Mouse (Mus musculus) intestine, embryonic 15.5 days (tissue): ENCODE measurements around the gene Gm19345. TPM values are rescaled to one million over a fixed set of nuclear protein-coding genes. Genes with fewer than 3 reads are reported as not detected.

Source experiments
- ATAC-seq: fragments of 200-750 bp; cut with Nextera tagmentation; 2 replicates; pipeline ENCODE4 v1.8.0; 2017; ENCODE audit warnings: moderate TSS enrichment, moderate library complexity
- H3K27ac ChIP-seq: fragments of 300-500 bp; sonication (generic); 2 replicates; pipeline ENCODE4 v1.5.1; 2015; ENCODE audit warnings: mild to moderate bottlenecking, inconsistent platforms
- H3K27me3 ChIP-seq: fragments of 300-500 bp; sonication (generic); replicated peaks from 2 replicates; pipeline ENCODE4 v1.6.1; 2015; ENCODE audit warnings: inconsistent platforms
- H3K36me3 ChIP-seq: fragments of 300-500 bp; sonication (generic); 2 replicates; pipeline ENCODE4 v1.6.1; 2015; ENCODE audit warnings: inconsistent platforms
- H3K4me1 ChIP-seq: fragments of 300-500 bp; sonication (generic); replicated peaks from 2 replicates; pipeline ENCODE4 v1.6.1; 2015; ENCODE audit warnings: inconsistent platforms
- H3K4me2 ChIP-seq: fragments of 300-500 bp; sonication (generic); replicated peaks from 2 replicates; pipeline ENCODE4 v1.6.1; 2015; ENCODE audit warnings: mild to moderate bottlenecking, inconsistent platforms
- H3K4me3 ChIP-seq: fragments of 300-500 bp; sonication (generic); replicated peaks from 2 replicates; pipeline ENCODE4 v1.5.1; 2015; ENCODE audit warnings: inconsistent platforms
- H3K9ac ChIP-seq: fragments of 300-500 bp; sonication (generic); 2 replicates; pipeline ENCODE4 v1.6.1; 2015; ENCODE audit warnings: inconsistent platforms
- H3K9me3 ChIP-seq: fragments of 300-500 bp; sonication (generic); 2 replicates; pipeline ENCODE4 v1.6.1; 2016; ENCODE audit warnings: inconsistent platforms
- whole genome bisulfite sequencing: fragments of 180-500 bp; shearing (Covaris S2); methylation state at CpG from one replicate; pipeline ENCODE4 v1.1.7; 2015; 5-methylcytosine and 5-hydroxymethylcytosine counted together
- polyA plus RNA-seq: library from polyadenylated mRNA; unstranded; fragments of >200 nt; fragmentation: Nextera tagmentation; extraction: Ambion mirVana; gene quantifications from 2 replicates; pipeline ENCODE4 v1.2.1, GENCODE M21; 2015

Gm19345 gene
- polyA plus RNA-seq, 1 experiment from 2014 or later: 0.14 TPM

GRCm38 (mm10) chr7:19887849-19888248 lies 36.0 kb downstream of the Gm19345 start, which contains the start of gene Ceacam19:
Gene Ceacam19, minus strand, starts transcription at chr7:19887965.
- Histone ChIP-seq H3K9ac (no peak within 1 kb of the TSS), H3K9me3 (no peaks in the 10 kb centered on the region), H3K27ac (no peak within 1 kb of the TSS), H3K27me3 (no peaks in the 10 kb centered on the region), H3K4me1 (no peaks in the 10 kb centered on the region), H3K4me3 (no peak within 1 kb of the TSS), H3K4me2 (no peak within 1 kb of the TSS), H3K36me3 (no peaks in the 10 kb centered on the region)
- no peak for ATAC-seq
- 60% methylated on average over 7 of the region's 7 CpGs for WGBS

GRCm38 (mm10) chr7:19889881-19890280 lies 38.1 kb downstream of the Gm19345 start:
- H3K4me1 ChIP-seq: no peaks in the 10 kb centered on the region
- no peak overlapping the region for H3K27ac ChIP-seq
- H3K9me3 ChIP-seq: no peaks in the 10 kb centered on the region
- H3K4me2 ChIP-seq: no peak overlapping the region
- H3K36me3 ChIP-seq: no peaks in the 10 kb centered on the region
- H3K9ac ChIP-seq: no peak overlapping the region
- H3K4me3 ChIP-seq: no peak overlapping the region
- no peaks in the 10 kb centered on the region for H3K27me3 ChIP-seq
- no peak for ATAC-seq
- WGBS: 44% methylated on average over 8 of the region's 8 CpGs

Other genes with a start within 250 kb of the Gm19345 start
- gene Clasrp, start 247.5 kb upstream of the Gm19345 start, polyA plus RNA-seq: 34.2 and 38.3 TPM in 2 replicates
- gene Relb, start 222.6 kb upstream of the Gm19345 start, polyA plus RNA-seq: 8.0 and 8.6 TPM in 2 replicates
- 77.2 and 85.6 TPM in 2 replicates for gene Clptm1, start 187.0 kb upstream of the Gm19345 start, polyA plus RNA-seq
- 164 and 258 TPM in 2 replicates for gene Apoc2, start 174.1 kb upstream of the Gm19345 start, polyA plus RNA-seq
- 0.71 and 1.2 TPM in 2 replicates for gene Gm44805, start 170.6 kb upstream of the Gm19345 start, polyA plus RNA-seq
- 4.7 and 7.0 TPM in 2 replicates for gene Apoc4, start 170.5 kb upstream of the Gm19345 start, polyA plus RNA-seq
- gene Apoc1, start 159.3 kb upstream of the Gm19345 start, polyA plus RNA-seq: 27.1 and 34.7 TPM in 2 replicates
- 296 and 325 TPM in 2 replicates for gene Apoe, start 152.8 kb upstream of the Gm19345 start, polyA plus RNA-seq
- 208 and 215 TPM in 2 replicates for gene Tomm40, start 136.6 kb upstream of the Gm19345 start, polyA plus RNA-seq
- 148 and 154 TPM in 2 replicates for gene Nectin2, start 101.5 kb upstream of the Gm19345 start, polyA plus RNA-seq
- 76.9 and 79.4 TPM in 2 replicates for gene Bcam, start 81.0 kb upstream of the Gm19345 start, polyA plus RNA-seq
- gene Cblc, start 55.2 kb upstream of the Gm19345 start, polyA plus RNA-seq: 24.5 and 26.4 TPM in 2 replicates
- gene Bcl3, start 29.2 kb upstream of the Gm19345 start, polyA plus RNA-seq: 13.3 and 13.9 TPM in 2 replicates
- gene Ceacam16, start 9.3 kb downstream of the Gm19345 start, polyA plus RNA-seq: not detected in 2 replicates
- gene Ceacam19, start 36.0 kb downstream of the Gm19345 start, polyA plus RNA-seq: not detected in 2 replicates
- gene Pvr, start 69.2 kb downstream of the Gm19345 start, polyA plus RNA-seq: 13.3 TPM in 2 replicates
- gene Igsf23, start 98.8 kb downstream of the Gm19345 start, polyA plus RNA-seq: 7.5 and 8.0 TPM in 2 replicates
- 1.5 and 1.7 TPM in 2 replicates for gene Ceacam20, start 113.4 kb downstream of the Gm19345 start, polyA plus RNA-seq
- gene Nlrp9b, start 139.5 kb downstream of the Gm19345 start, polyA plus RNA-seq: 0.21 and 0.33 TPM in 2 replicates
- not detected in 2 replicates for gene Vmn1r91, start 247.7 kb downstream of the Gm19345 start, polyA plus RNA-seq